Mouse (Mus musculus): ENCODE results near the gene Hook1. TPM values are rescaled to one million over a fixed set of nuclear protein-coding genes. Genes with fewer than 3 reads are reported as not detected.

Hook1 gene
- polyA plus RNA-seq (2017; shearing (Covaris generic)): 5.7 TPM

DNA sequence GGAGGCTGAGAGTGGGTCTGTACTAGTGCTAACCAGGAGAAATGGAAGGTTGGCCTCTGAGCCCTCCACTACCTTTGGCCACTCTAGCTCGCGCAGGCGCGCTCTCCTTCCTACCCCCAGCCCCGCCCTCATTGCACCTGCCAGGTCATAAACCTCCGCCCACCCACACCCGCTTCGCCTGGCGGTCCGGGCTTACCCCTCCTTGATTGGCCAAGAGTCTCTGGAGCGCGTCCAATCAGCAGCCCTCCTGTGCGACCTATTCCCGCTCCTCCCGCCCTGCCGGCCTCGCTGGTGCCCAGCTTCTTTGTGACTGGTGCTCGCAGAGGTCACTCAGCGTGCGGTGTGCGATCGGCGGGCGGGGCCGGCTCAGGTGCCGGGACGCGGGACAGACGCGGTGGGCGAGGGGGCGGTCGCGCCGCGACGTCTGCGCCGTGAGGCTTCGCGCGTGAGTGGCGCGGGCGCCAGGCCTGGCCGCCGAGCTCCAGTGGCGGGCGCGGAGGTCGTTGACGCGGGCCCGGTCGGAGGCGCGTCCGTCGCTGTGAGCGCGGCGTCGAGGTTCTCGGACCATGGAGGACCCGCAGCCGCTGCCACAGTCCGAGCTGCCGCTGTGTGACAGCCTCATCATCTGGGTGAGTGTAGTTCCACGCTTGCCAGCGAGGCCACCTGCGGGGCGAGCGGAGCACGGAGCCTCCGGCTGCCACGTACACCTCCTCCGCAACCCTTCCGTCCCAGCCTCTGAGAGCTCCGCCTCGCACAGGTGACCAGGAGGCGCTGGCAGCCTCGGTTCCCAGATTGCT, at the start of gene Hook1:
TSS of gene Hook1 (plus strand) at position 313 of the 797 bp plus-strand sequence.

Other genes with a start within 250 kb of the Hook1 start
- gene Cyp2j13, start 110.3 kb downstream of the Hook1 start, polyA plus RNA-seq (2017; shearing (Covaris generic)): not detected
- not detected for gene Cyp2j12, start 173.9 kb downstream of the Hook1 start, polyA plus RNA-seq (2017; shearing (Covaris generic))

Measured in inflammation-experienced regulatory T-cells, adult 16 weeks (primary cell).